Mouse (Mus musculus): ENCODE measurements around the gene Adam15. TPM values are rescaled to one million over a fixed set of nuclear protein-coding genes. Genes with fewer than 3 reads are reported as not detected.

Adam15 gene
- polyA plus RNA-seq, 1 experiment from 2014 or later: 49.3 TPM

GRCm38 (mm10) chr3:89304440-89304839 lies 45.4 kb downstream of the Adam15 start:
- WGBS: 50% methylated on average over 6 of the region's 6 CpGs
- Histone ChIP-seq H3K9me3 (ENCODE audit: control insufficient read depth, low read length) (no peaks in the 10 kb centered on the region), H3K4me3 (ENCODE audit: low read length) (no peak overlapping the region), H3K36me3 (ENCODE audit: control insufficient read depth, insufficient read depth, low read length) (no peaks in the 10 kb centered on the region), H3K9ac (ENCODE audit: low read depth, low read length) (0 out of 2 replicates have a peak overlapping the region, but pooled peaks have one; percentile 0), H3K4me2 (ENCODE audit: low read depth, low read length) (no peak overlapping the region), H3K27ac (ENCODE audit: low read length) (peak overlapping the region; percentile 71; the same call in 1 of the 2 replicates), H3K4me1 (ENCODE audit: control insufficient read depth, insufficient read depth, low read length) (peaks cover 15% of the 10 kb centered on the region), H3K27me3 (replicated peaks; ENCODE audit: control insufficient read depth, insufficient read depth, low read length) (no peaks in the 10 kb centered on the region)
- ATAC-seq: no peak

- ATAC-seq: 0 out of 2 replicates have a peak, but pooled peaks have one; percentile 9
- no peak overlapping the region for H3K4me2 ChIP-seq (ENCODE audit: low read depth, low read length)
- H3K4me3 ChIP-seq (ENCODE audit: low read length): no peak overlapping the region
- no peaks in the 10 kb centered on the region for H3K9me3 ChIP-seq (ENCODE audit: control insufficient read depth, low read length)
- no peak overlapping the region for H3K9ac ChIP-seq (ENCODE audit: low read depth, low read length)
- WGBS: 69% methylated on average over 2 of the region's 2 CpGs
- peaks cover 21% of the 10 kb centered on the region for H3K4me1 ChIP-seq (ENCODE audit: control insufficient read depth, insufficient read depth, low read length)
- no peaks in the 10 kb centered on the region for H3K36me3 ChIP-seq (ENCODE audit: control insufficient read depth, insufficient read depth, low read length)
- H3K27ac ChIP-seq (ENCODE audit: low read length): peak overlapping the region; percentile 76
- H3K27me3 ChIP-seq (replicated peaks; ENCODE audit: control insufficient read depth, insufficient read depth, low read length): no peaks in the 10 kb centered on the region
Measured at GRCm38 (mm10) chr3:89300514-89300913, 49.3 kb downstream of the Adam15 start.

GRCm38 (mm10) chr3:89300071-89300470 lies 49.7 kb downstream of the Adam15 start:
- peaks cover 18% of the 10 kb centered on the region for H3K4me1 ChIP-seq (ENCODE audit: control insufficient read depth, insufficient read depth, low read length)

GRCm38 (mm10) chr3:89299499-89299898 lies 50.3 kb downstream of the Adam15 start:
- Histone ChIP-seq H3K4me3 (ENCODE audit: low read length) (peak overlapping the region; percentile 35), H3K36me3 (ENCODE audit: control insufficient read depth, insufficient read depth, low read length) (no peaks in the 10 kb centered on the region), H3K9ac (ENCODE audit: low read depth, low read length) (peak overlapping the region; percentile 61), H3K27me3 (replicated peaks; ENCODE audit: control insufficient read depth, insufficient read depth, low read length) (no peaks in the 10 kb centered on the region), H3K9me3 (ENCODE audit: control insufficient read depth, low read length) (no peaks in the 10 kb centered on the region), H3K27ac (ENCODE audit: low read length) (peak overlapping the region; percentile 86), H3K4me2 (ENCODE audit: low read depth, low read length) (peak overlapping the region; percentile 55), H3K4me1 (ENCODE audit: control insufficient read depth, insufficient read depth, low read length) (peaks cover 14% of the 10 kb centered on the region)
- 1% methylated on average over 14 of the region's 14 CpGs for WGBS
- peak; percentile 41 for ATAC-seq

More at GRCm38 (mm10) chr3:89300071-89300470, 49.7 kb downstream of the Adam15 start:
- peak overlapping the region; percentile 35 for H3K4me3 ChIP-seq (ENCODE audit: low read length)
- H3K27ac ChIP-seq (ENCODE audit: low read length): peak overlapping the region; percentile 86
- no peaks in the 10 kb centered on the region for H3K36me3 ChIP-seq (ENCODE audit: control insufficient read depth, insufficient read depth, low read length)
- ATAC-seq: peak; percentile 89
- peak overlapping the region; percentile 61 for H3K9ac ChIP-seq (ENCODE audit: low read depth, low read length)
- peak overlapping the region; percentile 55 for H3K4me2 ChIP-seq (ENCODE audit: low read depth, low read length)
- H3K9me3 ChIP-seq (ENCODE audit: control insufficient read depth, low read length): no peaks in the 10 kb centered on the region
- H3K27me3 ChIP-seq (replicated peaks; ENCODE audit: control insufficient read depth, insufficient read depth, low read length): no peaks in the 10 kb centered on the region
- WGBS: 24% methylated on average over 1 of the region's 1 CpGs

GRCm38 (mm10) chr3:89298908-89299307 lies 50.9 kb downstream of the Adam15 start:
- no peaks in the 10 kb centered on the region for H3K9me3 ChIP-seq (ENCODE audit: control insufficient read depth, low read length)
- no peak for ATAC-seq
- peak overlapping the region; percentile 55 for H3K4me2 ChIP-seq (ENCODE audit: low read depth, low read length)
- peaks cover 11% of the 10 kb centered on the region for H3K4me1 ChIP-seq (ENCODE audit: control insufficient read depth, insufficient read depth, low read length)
- 80% methylated on average over 6 of the region's 6 CpGs for WGBS
- H3K36me3 ChIP-seq (ENCODE audit: control insufficient read depth, insufficient read depth, low read length): no peaks in the 10 kb centered on the region
- peak overlapping the region; percentile 86 for H3K27ac ChIP-seq (ENCODE audit: low read length)
- peak overlapping the region; percentile 35; the same call in 1 of the 2 replicates for H3K4me3 ChIP-seq (ENCODE audit: low read length)
- peak overlapping the region; percentile 61 for H3K9ac ChIP-seq (ENCODE audit: low read depth, low read length)
- H3K27me3 ChIP-seq (replicated peaks; ENCODE audit: control insufficient read depth, insufficient read depth, low read length): no peaks in the 10 kb centered on the region

GRCm38 (mm10) chr3:89296761-89297396 lies 52.9 kb downstream of the Adam15 start:
- Histone ChIP-seq H3K4me2 (ENCODE audit: low read depth, low read length) (no peak overlapping the region), H3K27ac (ENCODE audit: low read length) (no peak overlapping the region), H3K9ac (ENCODE audit: low read depth, low read length) (no peak overlapping the region), H3K4me1 (ENCODE audit: control insufficient read depth, insufficient read depth, low read length) (peaks cover 11% of the 10 kb centered on the region), H3K36me3 (ENCODE audit: control insufficient read depth, insufficient read depth, low read length) (no peaks in the 10 kb centered on the region), H3K4me3 (ENCODE audit: low read length) (no peak overlapping the region), H3K9me3 (ENCODE audit: control insufficient read depth, low read length) (no peaks in the 10 kb centered on the region), H3K27me3 (replicated peaks; ENCODE audit: control insufficient read depth, insufficient read depth, low read length) (no peaks in the 10 kb centered on the region)
- ATAC-seq: no peak
- WGBS: 77% methylated on average over 11 of the region's 11 CpGs

- no peaks in the 10 kb centered on the region for H3K27me3 ChIP-seq (replicated peaks; ENCODE audit: control insufficient read depth, insufficient read depth, low read length)
- H3K4me3 ChIP-seq (ENCODE audit: low read length): no peak overlapping the region
- H3K36me3 ChIP-seq (ENCODE audit: control insufficient read depth, insufficient read depth, low read length): no peaks in the 10 kb centered on the region
- H3K9ac ChIP-seq (ENCODE audit: low read depth, low read length): no peak overlapping the region
- ATAC-seq: no peak
- H3K27ac ChIP-seq (ENCODE audit: low read length): no peak overlapping the region
- no peak overlapping the region for H3K4me2 ChIP-seq (ENCODE audit: low read depth, low read length)
- WGBS: 74% methylated on average over 8 of the region's 8 CpGs
- H3K9me3 ChIP-seq (ENCODE audit: control insufficient read depth, low read length): no peaks in the 10 kb centered on the region
- H3K4me1 ChIP-seq (ENCODE audit: control insufficient read depth, insufficient read depth, low read length): peaks cover 11% of the 10 kb centered on the region
Measured at GRCm38 (mm10) chr3:89295685-89296230, 54.0 kb downstream of the Adam15 start.

GRCm38 (mm10) chr3:89294195-89294594 lies 55.6 kb downstream of the Adam15 start:
- H3K36me3 ChIP-seq (ENCODE audit: control insufficient read depth, insufficient read depth, low read length): no peaks in the 10 kb centered on the region
- H3K4me1 ChIP-seq (ENCODE audit: control insufficient read depth, insufficient read depth, low read length): peaks cover 11% of the 10 kb centered on the region
- H3K4me2 ChIP-seq (ENCODE audit: low read depth, low read length): no peak overlapping the region
- peak overlapping the region; percentile 79 for H3K27ac ChIP-seq (ENCODE audit: low read length)
- 64% methylated on average over 5 of the region's 5 CpGs for WGBS
- H3K9me3 ChIP-seq (ENCODE audit: control insufficient read depth, low read length): no peaks in the 10 kb centered on the region
- no peak overlapping the region for H3K4me3 ChIP-seq (ENCODE audit: low read length)
- H3K9ac ChIP-seq (ENCODE audit: low read depth, low read length): no peak overlapping the region
- H3K27me3 ChIP-seq (replicated peaks; ENCODE audit: control insufficient read depth, insufficient read depth, low read length): no peaks in the 10 kb centered on the region
- ATAC-seq: peak; percentile 65

- peak; percentile 84 for ATAC-seq
- peaks cover 10% of the 10 kb centered on the region for H3K4me1 ChIP-seq (ENCODE audit: control insufficient read depth, insufficient read depth, low read length)
- H3K9me3 ChIP-seq (ENCODE audit: control insufficient read depth, low read length): no peaks in the 10 kb centered on the region
- H3K36me3 ChIP-seq (ENCODE audit: control insufficient read depth, insufficient read depth, low read length): no peaks in the 10 kb centered on the region
- no peak overlapping the region for H3K4me3 ChIP-seq (ENCODE audit: low read length)
- H3K27ac ChIP-seq (ENCODE audit: low read length): peak overlapping the region; percentile 79
- WGBS: 83% methylated on average over 11 of the region's 11 CpGs
- no peaks in the 10 kb centered on the region for H3K27me3 ChIP-seq (replicated peaks; ENCODE audit: control insufficient read depth, insufficient read depth, low read length)
- H3K4me2 ChIP-seq (ENCODE audit: low read depth, low read length): no peak overlapping the region
- no peak overlapping the region for H3K9ac ChIP-seq (ENCODE audit: low read depth, low read length)
Measured at GRCm38 (mm10) chr3:89293247-89293918, 56.4 kb downstream of the Adam15 start.
